ENCODE assay signal across 8 mouse cellular contexts in the genomic region with DNA sequence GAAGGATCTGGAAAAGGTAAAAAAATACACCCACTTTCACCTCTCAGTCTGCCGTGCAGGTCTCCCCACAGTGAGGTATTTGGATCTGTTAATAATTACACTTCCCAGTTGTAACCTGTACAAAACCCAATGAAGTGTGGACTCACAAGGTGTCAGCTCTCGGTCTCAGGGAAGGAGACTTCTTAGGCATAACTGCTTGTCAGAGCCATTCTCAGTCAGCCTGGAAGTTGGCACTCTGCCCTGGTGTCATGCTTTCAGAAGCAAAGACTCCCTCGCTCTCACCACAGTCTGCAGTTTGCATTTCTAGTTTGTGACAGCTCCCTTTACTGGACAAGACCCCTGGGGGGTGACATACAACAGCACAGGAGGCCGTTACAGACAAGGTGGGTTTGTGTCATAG. TPM values are rescaled to one million over a fixed set of nuclear protein-coding genes. Genes with fewer than 3 reads are reported as not detected.
DNase-seq lines count a peak whose midpoint lies in the region; ATAC-seq and TF ChIP-seq lines count a peak whose summit lies in the region.

No protein-coding gene starts in this region.

- intact Hi-C loops in gastrocnemius, adult 2 months (cut with DNase I) = no loop called here

- no peak overlapping the region for H3K27ac ChIP-seq in gastrocnemius, adult 2 months
- no peak overlapping the region for H3K27ac ChIP-seq in forebrain, postnatal 0 days (ENCODE audit: low read depth, low read length)
- H3K27ac ChIP-seq in stomach, postnatal 0 days (replicated peaks) = peak overlapping the region; percentile 83

- TF ChIP-seq EP300 in stomach, postnatal 0 days (optimal IDR thresholded peaks at IDR 0.05) = no peak

- H3K36me3 ChIP-seq in forebrain, postnatal 0 days (ENCODE audit: insufficient read depth) = no peaks in the 10 kb centered on the region
- H3K36me3 ChIP-seq in stomach, postnatal 0 days (ENCODE audit: control insufficient read depth, insufficient read depth, low read length) = no peaks in the 10 kb centered on the region

- H3K4me2 ChIP-seq in forebrain, postnatal 0 days (ENCODE audit: low read depth) = no peak overlapping the region
- H3K4me2 ChIP-seq in stomach, postnatal 0 days (replicated peaks; ENCODE audit: low read depth) = no peak overlapping the region

- ATAC-seq in forebrain, postnatal 0 days = peak; percentile 26; the same call in 1 of the 2 replicates
- ATAC-seq in stomach, postnatal 0 days (ENCODE audit: low FRiP score, low TSS enrichment) = no peak

- H3K9me3 ChIP-seq in forebrain, postnatal 0 days (ENCODE audit: low read length) = no peaks in the 10 kb centered on the region
- no peaks in the 10 kb centered on the region for H3K9me3 ChIP-seq in stomach, postnatal 0 days (ENCODE audit: control insufficient read depth, low read length)

- no peak for TF ChIP-seq CTCF in gastrocnemius, adult 2 months (IDR thresholded peaks at IDR 0.05)
- no peak for TF ChIP-seq CTCF in forebrain, postnatal 0 days (IDR thresholded peaks at IDR 0.05; ENCODE audit: low read depth)
- no peak for TF ChIP-seq CTCF in stomach, postnatal 0 days (IDR thresholded peaks at IDR 0.05; ENCODE audit: low read depth)

- DNase-seq in gastrocnemius, adult 2 months = peak; percentile 39
- DNase-seq in gastrocnemius, adult 8-10 months (ENCODE audit: low spot score in 2 of 2) = no peak
- DNase-seq in NIH3T3 (ENCODE audit: low read depth) = peak; percentile 28
- no peak for DNase-seq in forebrain, postnatal 0 days
- DNase-seq in kidney, adult 9 months = peak; percentile 95
- peak; percentile 67 for DNase-seq in stomach, postnatal 0 days (ENCODE audit: low spot score)
- no peak for DNase-seq in natural killer cell, adult 2 months (ENCODE audit: low spot score in 2 of 2)
- DNase-seq in right cerebral cortex, postnatal 25 days = no peak

- no peaks in the 10 kb centered on the region for H3K27me3 ChIP-seq in forebrain, postnatal 0 days (ENCODE audit: insufficient read depth, low read length)
- H3K27me3 ChIP-seq in stomach, postnatal 0 days (ENCODE audit: control insufficient read depth, insufficient read depth, low read length) = no peaks in the 10 kb centered on the region

- H3K4me3 ChIP-seq in gastrocnemius, adult 2 months = no peak overlapping the region
- no peak overlapping the region for H3K4me3 ChIP-seq in forebrain, postnatal 0 days (ENCODE audit: low read depth, low read length)
- no peak overlapping the region for H3K4me3 ChIP-seq in stomach, postnatal 0 days (ENCODE audit: low read depth, low read length)

- H3K4me1 ChIP-seq in forebrain, postnatal 0 days (ENCODE audit: insufficient read depth) = no peaks in the 10 kb centered on the region
- peaks cover 2% of the 10 kb centered on the region; the same call in 1 of the 2 replicates for H3K4me1 ChIP-seq in stomach, postnatal 0 days (replicated peaks; ENCODE audit: control insufficient read depth, insufficient read depth)

- 29% methylated on average over 4 of the region's 4 CpGs for WGBS in forebrain, postnatal 0 days
- WGBS in stomach, postnatal 0 days = 38% methylated on average over 4 of the region's 4 CpGs

- H3K9ac ChIP-seq in forebrain, postnatal 0 days = no peak overlapping the region
- no peak overlapping the region for H3K9ac ChIP-seq in stomach, postnatal 0 days (ENCODE audit: low read length)

RNA-seq across cellular contexts. Expression of a gene that starts 15.5 kb away (rescaled TPM):
- 10 to 100 TPM; 33.3 to 45.6 TPM for total RNA-seq in gastrocnemius, adult 2 months (2021)
- total RNA-seq in gastrocnemius, adult 8-10 months (2022) = 10 to 100 TPM; 20.0 to 46.7 (median 32.8) TPM
- 141 and 146 TPM in 2 replicates for total RNA-seq in forebrain, postnatal 0 days (2014; rRNA removed)
- 92.5 and 129 TPM in 2 replicates for polyA plus RNA-seq in forebrain, postnatal 0 days (2015; fragmentation: Nextera tagmentation; extraction: Ambion mirVana)
- 116 and 118 TPM in 2 replicates for polyA plus RNA-seq in stomach, postnatal 0 days (2015; fragmentation: Nextera tagmentation; extraction: Ambion mirVana)

RNA-seq across cellular contexts. Expression of a gene that starts 16.8 kb away (rescaled TPM):
- total RNA-seq in gastrocnemius, adult 2 months (2021) = 1 to 10 TPM; 1.7 TPM
- 1 to 10 TPM; 1.0 to 2.3 (median 1.6) TPM for total RNA-seq in gastrocnemius, adult 8-10 months (2022)
- total RNA-seq in forebrain, postnatal 0 days (2014; rRNA removed) = 22.7 and 22.9 TPM in 2 replicates
- polyA plus RNA-seq in forebrain, postnatal 0 days (2015; fragmentation: Nextera tagmentation; extraction: Ambion mirVana) = 9.3 and 10.7 TPM in 2 replicates
- polyA plus RNA-seq in stomach, postnatal 0 days (2015; fragmentation: Nextera tagmentation; extraction: Ambion mirVana) = 3.3 and 3.6 TPM in 2 replicates

Comparison
In these comparisons a context has a peak if more than half of its experiments do, and no peak if none do; other contexts are left out.
1. DNase-seq: peak in gastrocnemius, adult 2 months (single experiment), NIH3T3 (single experiment), kidney, adult 9 months (single experiment) and stomach, postnatal 0 days (single experiment); none in gastrocnemius, adult 8-10 months (0 of 2), forebrain, postnatal 0 days (single experiment), natural killer cell, adult 2 months (0 of 2) and right cerebral cortex, postnatal 25 days (single experiment).